Mouse (Mus musculus) mature B cell (primary cell): ENCODE measurements around the gene Hyou1.
"Not testable (repeated sequence)": the region's sequence is repeated elsewhere in the genome, so short reads cannot be mapped to it uniquely, and the experiment has no call there.

ENCODE experiments used
- in situ Hi-C: fragments of 300-500 bp; cut with MboI; formaldehyde crosslinking; loops from 2 replicates; pipeline ENCODE4 v1.14.3; 2019

The Hyou1 gene

DNA sequence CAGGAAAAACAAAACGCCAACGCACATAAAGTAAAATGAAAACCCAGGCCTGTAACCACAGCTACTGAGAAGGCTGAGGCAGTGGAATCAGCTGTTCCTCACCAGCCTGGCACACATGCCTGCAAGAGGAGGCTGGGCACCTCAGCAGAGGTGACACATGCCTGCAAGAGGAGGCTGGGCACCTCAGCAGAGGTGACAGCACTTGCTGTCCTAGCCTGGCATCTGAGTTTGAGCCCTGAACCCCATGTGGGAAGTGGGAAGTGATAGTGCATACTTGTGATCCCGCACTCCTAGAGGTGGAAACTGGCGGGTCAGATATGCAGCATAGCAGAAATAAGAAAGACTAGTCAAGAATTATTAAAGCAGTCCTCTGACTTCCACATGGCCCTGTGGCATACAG is 27.9 kb upstream of the Hyou1 start:
- in situ Hi-C loops: no loop called here

GRCm38 (mm10) chr9:44352337-44352736 is 27.0 kb upstream of the Hyou1 start:
- in situ Hi-C loops: no loop called here

GRCm38 (mm10) chr9:44353142-44353541 is 26.1 kb upstream of the Hyou1 start:
- in situ Hi-C loops: no loop called here

DNA sequence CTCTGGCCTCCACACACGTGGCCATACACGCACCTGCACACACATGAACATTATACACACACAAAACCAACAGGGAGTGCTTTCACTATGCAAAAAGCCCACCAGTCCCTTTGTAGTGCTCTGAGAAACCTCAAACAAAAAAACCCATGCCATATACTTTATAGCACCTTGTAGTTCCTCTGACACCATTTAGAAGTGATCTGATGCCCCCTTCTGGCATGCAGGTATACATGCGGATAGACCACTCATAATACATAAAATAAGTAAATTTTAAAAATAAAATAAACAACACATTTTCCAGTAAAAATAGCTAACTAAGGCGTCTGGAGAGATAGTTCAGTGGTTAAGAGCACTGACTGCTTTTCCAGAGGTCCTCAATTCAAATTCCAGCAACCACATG is 22.1 kb upstream of the Hyou1 start:
- in situ Hi-C loops: no loop called here

- in situ Hi-C loops: no loop called here
Observed at GRCm38 (mm10) chr9:44361190-44361917, 17.9 kb upstream of the Hyou1 start, which contains the start of gene Vps11. Gene Vps11 (minus strand): TSS chr9:44361670.

DNA sequence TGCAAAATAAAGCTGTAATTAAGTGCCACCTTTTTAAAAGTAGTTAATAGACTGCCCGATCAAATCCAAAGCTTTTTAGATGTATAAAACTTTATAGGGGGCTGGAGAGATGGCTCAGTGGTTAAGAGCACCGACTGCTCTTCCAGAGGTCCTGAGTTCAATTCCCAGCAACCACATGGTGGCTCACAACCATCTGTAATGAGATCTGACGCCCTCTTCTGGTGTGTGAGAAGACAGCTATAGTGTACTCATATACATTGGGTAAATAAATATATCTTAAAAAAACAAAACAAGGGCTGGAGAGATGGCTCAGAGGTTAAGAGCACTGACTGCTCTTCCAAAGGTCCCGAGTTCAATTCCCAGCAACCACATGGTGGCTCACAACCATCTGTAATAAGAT is 17.4 kb upstream of the Hyou1 start:
- in situ Hi-C loops: not testable (repeated sequence)

DNA sequence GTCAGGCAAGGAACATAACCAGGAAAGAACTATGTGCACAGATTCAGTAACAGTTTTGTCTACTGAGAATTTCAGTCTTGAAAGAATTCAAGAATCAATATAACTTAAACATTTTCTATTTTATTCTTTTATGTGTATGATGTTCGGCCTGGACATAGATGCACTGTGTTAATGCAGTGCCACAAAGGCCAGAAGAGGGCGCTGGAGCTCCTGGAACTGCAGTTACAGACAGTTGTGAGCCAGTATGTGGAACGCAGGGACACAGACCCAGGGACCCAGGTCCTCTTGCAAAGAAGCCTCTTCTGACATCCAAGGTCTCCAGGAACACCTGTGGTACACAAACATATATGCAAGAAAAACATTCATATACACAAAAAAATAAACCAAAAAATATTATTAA is 14.8 kb upstream of the Hyou1 start:
- in situ Hi-C loops: no loop called here

- in situ Hi-C loops: no loop called here
Observed at GRCm38 (mm10) chr9:44373386-44373785, 5.9 kb upstream of the Hyou1 start.

- in situ Hi-C loops: no loop called here
Observed at GRCm38 (mm10) chr9:44376141-44376540, 3.1 kb upstream of the Hyou1 start.

GRCm38 (mm10) chr9:44377335-44377734 is 2.0 kb upstream of the Hyou1 start:
- in situ Hi-C loops: not testable (repeated sequence)

DNA sequence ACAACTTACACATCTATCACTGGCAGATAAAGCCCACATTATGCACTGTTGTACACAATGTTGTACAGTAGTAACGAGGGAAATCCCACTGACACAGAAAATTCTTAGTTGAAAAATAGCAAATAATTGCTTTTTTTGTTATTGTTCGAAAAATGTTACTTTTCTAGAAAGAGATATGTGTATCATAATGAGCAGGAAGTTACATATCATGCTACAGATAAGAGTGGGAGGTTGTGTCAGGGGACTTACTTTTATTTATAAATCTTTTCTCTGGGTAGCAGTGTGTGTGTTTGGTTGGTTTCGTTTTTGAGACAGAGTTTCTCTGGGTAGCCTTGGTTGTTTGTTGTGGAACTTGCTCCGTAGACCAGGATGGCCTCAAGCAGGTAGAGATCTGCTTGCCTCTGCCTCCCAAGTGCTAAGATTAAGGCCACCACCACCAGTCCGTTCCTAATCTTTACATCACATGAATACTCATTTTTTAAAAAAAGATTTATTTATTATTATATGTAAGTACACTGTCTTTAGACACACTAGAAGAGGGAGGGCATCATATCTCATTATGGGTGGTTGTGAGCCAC is 1.0 kb upstream of the Hyou1 start:
- in situ Hi-C loops: no loop called here

DNA sequence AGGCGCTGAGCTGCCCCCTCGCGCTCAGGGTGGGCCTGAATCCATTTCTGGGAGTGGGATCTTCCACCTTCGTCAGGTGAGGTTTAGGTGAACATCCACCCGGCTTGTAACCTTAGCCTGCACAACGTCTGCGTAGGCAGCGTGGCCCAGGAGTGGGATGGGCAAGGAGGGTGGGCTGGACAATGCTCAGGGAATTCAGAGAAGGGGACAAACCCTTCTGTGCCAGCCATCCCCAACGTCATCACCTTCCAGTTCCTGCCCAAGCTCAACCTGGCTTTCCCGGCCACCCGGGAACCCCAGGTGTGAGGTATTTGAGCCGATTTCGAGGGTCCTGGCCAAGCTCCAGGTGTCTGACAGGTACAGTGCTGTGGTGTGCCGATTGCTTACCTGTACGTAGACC is 572 bp downstream of the Hyou1 start:
- in situ Hi-C loops: no loop called here

DNA sequence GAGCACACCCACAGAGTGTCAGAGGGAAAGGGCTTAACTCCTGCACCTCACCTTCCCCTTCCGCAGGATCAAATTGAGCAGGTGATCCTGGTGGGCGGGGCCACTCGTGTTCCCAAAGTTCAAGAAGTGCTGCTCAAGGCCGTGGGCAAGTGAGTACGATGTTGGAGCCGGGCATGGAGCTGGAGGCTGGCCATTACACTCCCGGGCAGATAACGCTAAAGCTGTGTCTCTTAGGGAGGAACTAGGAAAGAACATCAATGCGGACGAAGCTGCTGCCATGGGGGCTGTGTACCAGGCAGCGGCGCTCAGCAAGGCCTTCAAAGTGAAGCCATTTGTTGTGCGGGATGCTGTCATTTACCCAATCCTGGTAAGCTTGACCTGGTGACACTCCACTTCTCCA is 5.3 kb downstream of the Hyou1 start:
- in situ Hi-C loops: no loop called here

GRCm38 (mm10) chr9:44387221-44387620 is 7.9 kb downstream of the Hyou1 start:
- in situ Hi-C loops: loop anchor here (5.0 kb wide), 1 partner anchor 45 kb away; the partner anchor contains the start of gene Hmbs

DNA sequence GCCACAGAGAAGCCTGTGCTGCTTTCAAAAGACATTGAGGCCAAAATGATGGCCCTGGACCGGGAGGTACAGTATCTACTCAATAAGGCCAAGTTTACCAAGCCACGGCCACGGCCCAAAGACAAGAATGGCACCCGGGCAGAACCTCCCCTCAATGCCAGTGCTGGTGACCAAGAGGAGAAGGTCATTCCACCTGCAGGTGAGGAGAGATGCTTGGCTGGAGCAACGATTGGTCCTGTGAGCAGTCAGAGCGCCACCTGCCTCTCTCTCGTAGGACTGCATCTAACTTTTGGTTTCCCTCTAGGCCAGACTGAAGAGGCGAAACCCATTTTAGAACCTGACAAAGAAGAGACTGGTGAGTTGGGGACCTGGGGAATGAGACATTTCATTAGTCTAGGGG is 10.0 kb downstream of the Hyou1 start:
- in situ Hi-C loops: loop anchor here (5.0 kb wide), 1 partner anchor 47 kb away; the partner anchor contains the start of gene Hmbs

DNA sequence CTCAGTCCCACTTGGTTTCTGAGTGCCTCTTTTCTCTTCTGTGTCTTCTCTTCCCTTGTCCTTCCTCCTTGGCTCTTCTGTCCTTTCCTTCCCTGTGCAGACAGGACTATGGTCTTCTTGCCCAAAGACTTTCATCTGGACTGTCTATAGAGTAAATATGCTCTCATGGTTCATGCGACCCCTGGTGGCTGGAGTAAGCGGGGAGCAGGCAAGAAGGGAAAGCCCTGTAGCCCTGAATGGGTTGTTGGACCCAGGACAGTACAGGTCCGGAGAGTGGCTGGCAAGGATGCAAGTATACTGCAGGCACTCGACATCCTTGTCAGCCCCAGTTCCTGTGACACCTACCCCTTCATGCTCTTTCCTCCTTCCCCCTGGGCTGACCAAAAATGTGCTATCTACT is 12.2 kb downstream of the Hyou1 start:
- in situ Hi-C loops: no loop called here

- in situ Hi-C loops: no loop called here
Observed at GRCm38 (mm10) chr9:44396684-44397411, 17.6 kb downstream of the Hyou1 start, which contains the start of gene Slc37a4. Gene Slc37a4 (plus strand): TSS chr9:44396852.

DNA sequence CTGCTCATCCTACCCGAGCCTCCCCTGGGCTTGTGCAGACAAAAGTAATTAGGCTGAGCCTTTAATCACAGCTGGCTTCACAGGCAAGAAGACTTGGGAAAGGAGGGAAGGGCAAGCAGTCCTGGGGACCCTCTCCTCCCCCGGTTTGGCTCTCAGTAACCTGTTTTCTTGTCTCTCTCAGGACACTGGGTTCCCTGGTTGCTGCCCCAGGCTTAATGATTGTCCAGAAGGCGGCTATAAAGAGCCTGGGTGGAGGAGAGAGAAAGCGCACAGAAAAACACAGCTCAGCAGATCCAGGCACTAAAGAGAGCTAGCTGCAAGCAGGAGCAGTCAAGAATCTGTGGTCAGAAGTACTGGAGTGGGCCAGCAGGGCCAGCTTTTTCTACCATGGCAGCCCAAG is 18.8 kb downstream of the Hyou1 start:
- in situ Hi-C loops: no loop called here

- in situ Hi-C loops: no loop called here
Observed at GRCm38 (mm10) chr9:44398551-44398950, 19.3 kb downstream of the Hyou1 start.

DNA sequence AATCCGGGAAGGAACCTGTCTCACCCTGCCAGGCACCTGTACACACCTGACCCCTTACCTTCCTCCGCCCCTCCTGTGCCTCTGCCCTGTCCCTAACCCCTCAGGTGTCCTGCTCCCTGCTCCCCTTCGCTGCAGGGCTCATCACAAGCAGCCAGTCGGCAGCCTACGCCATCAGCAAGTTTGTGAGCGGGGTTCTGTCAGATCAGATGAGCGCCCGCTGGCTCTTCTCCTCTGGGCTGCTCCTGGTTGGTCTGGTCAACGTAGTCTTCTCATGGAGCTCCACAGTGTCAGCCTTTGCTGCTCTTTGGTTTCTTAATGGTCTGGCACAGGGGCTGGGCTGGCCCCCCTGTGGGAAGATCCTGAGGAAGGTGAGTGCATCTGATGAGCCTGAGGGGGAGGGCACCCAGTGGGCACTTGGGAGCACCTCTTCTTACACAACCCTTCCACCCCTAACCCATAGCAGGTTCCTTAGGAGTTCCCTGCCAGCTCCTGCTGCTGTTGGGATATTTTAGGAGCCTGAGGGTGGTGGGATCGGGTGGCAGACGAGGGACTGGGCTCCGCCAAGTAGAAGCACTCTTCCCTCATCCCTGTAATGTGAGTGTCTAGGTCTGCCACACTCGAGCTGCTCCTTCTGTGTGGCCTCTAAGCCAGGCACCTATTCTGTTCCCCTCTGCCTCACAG is 20.0 kb downstream of the Hyou1 start:
- in situ Hi-C loops: no loop called here

DNA sequence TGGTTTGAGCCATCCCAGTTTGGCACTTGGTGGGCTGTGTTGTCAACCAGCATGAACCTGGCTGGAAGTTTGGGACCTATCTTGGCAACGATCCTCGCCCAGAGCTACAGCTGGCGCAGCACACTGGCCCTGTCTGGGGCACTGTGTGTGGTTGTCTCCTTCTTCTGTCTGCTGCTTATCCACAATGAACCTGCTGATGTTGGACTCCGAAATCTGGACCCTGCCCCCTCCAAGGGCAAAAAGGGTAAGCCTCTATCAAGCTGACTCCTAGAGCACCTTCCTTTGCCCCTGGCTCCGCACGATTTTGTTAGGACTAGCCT is 20.5 kb downstream of the Hyou1 start:
- in situ Hi-C loops: no loop called here

GRCm38 (mm10) chr9:44401081-44401480 is 21.8 kb downstream of the Hyou1 start:
- in situ Hi-C loops: no loop called here
